8 mouse cellular contexts compared by ENCODE assay signal in the genomic region with DNA sequence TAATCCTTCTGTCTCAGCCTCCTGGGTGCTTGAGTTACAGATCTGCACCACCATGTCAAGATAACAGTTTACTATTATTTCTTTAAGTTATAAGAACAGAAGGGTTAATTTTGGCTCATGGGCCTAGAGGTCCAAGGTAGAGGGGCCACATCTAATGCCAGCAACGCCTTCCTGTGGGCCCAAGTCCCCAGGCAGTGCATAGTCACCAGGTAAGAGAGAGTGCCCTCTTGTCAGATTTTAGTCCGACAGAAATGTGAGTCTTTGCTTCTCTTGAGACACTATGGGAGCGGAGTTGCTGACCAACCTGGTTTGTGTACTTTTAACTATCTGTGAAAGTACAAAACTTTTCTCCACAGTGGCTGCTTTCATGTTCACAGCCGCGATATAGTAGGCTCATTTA. TPM values are rescaled to one million over a fixed set of nuclear protein-coding genes. Genes with fewer than 3 reads are reported as not detected.
DNase-seq lines count a peak whose midpoint lies in the region; ATAC-seq and TF ChIP-seq lines count a peak whose summit lies in the region.

No protein-coding gene starts in this region.

- H3K9me3 ChIP-seq in kidney, postnatal 0 days (replicated peaks; ENCODE audit: low read length): no peaks in the 10 kb centered on the region
- no peaks in the 10 kb centered on the region for H3K9me3 ChIP-seq in forebrain, embryonic 11.5 days (ENCODE audit: control insufficient read depth, low read length)
- H3K9me3 ChIP-seq in hindbrain, postnatal 0 days (ENCODE audit: low read length): no peaks in the 10 kb centered on the region
- H3K9me3 ChIP-seq in midbrain, embryonic 16.5 days (replicated peaks; ENCODE audit: control insufficient read depth, low read length, poor library complexity, severe bottlenecking): no peaks in the 10 kb centered on the region

- intact Hi-C loops in left cerebral cortex, postnatal 25 days (cut with DNase I): loop anchor here (2.0 kb wide), 1 partner anchor 26 kb away; the partner anchor contains the start of genes Aurka and Cstf1

- TF ChIP-seq CTCF in kidney, postnatal 0 days (IDR thresholded peaks at IDR 0.05; ENCODE audit: low read depth): no peak
- TF ChIP-seq CTCF in hindbrain, postnatal 0 days (IDR thresholded peaks at IDR 0.05; ENCODE audit: low read depth): no peak

- H3K4me1 ChIP-seq in kidney, postnatal 0 days (replicated peaks; ENCODE audit: insufficient read depth, low read length): no peaks in the 10 kb centered on the region
- H3K4me1 ChIP-seq in forebrain, embryonic 11.5 days (replicated peaks; ENCODE audit: control insufficient read depth, insufficient read depth, low read length): peaks cover 10% of the 10 kb centered on the region; the same call in 1 of the 2 replicates
- peaks cover 11% of the 10 kb centered on the region; the same call in 1 of the 2 replicates for H3K4me1 ChIP-seq in hindbrain, postnatal 0 days (ENCODE audit: insufficient read depth, low read length)
- H3K4me1 ChIP-seq in midbrain, embryonic 16.5 days (ENCODE audit: control insufficient read depth, insufficient read depth, low read length): peaks cover 3% of the 10 kb centered on the region; the same call in 1 of the 2 replicates

- H3K27ac ChIP-seq in kidney, postnatal 0 days: no peak overlapping the region
- H3K27ac ChIP-seq in forebrain, embryonic 11.5 days (ENCODE audit: low read depth, low read length): peak overlapping the region; percentile 33; the same call in 1 of the 2 replicates
- H3K27ac ChIP-seq in hindbrain, postnatal 0 days: peak overlapping the region; percentile 65
- H3K27ac ChIP-seq in midbrain, embryonic 16.5 days (ENCODE audit: low read length): peak overlapping the region; percentile 39; the same call in 1 of the 2 replicates

- H3K4me2 ChIP-seq in kidney, postnatal 0 days (ENCODE audit: low read length): peak overlapping the region; percentile 97; the same call in 1 of the 2 replicates
- peak overlapping the region; percentile 96; the same call in 1 of the 2 replicates for H3K4me2 ChIP-seq in forebrain, embryonic 11.5 days (ENCODE audit: low read depth, low read length, severe bottlenecking)
- peak overlapping the region; percentile 88 for H3K4me2 ChIP-seq in hindbrain, postnatal 0 days (ENCODE audit: low read depth, low read length)
- H3K4me2 ChIP-seq in midbrain, embryonic 16.5 days (ENCODE audit: low read length): peak overlapping the region; percentile 98

- no peak for ATAC-seq in kidney, postnatal 0 days (replicated peaks; ENCODE audit: low FRiP score, low read depth)
- ATAC-seq in forebrain, embryonic 11.5 days (replicated peaks; ENCODE audit: low FRiP score): 0 out of 2 replicates have a peak, but pooled peaks have one; percentile 2
- no peak for ATAC-seq in hindbrain, postnatal 0 days
- peak; percentile 9; the same call in 1 of the 2 replicates for ATAC-seq in midbrain, embryonic 16.5 days

- no peaks in the 10 kb centered on the region for H3K27me3 ChIP-seq in kidney, postnatal 0 days (ENCODE audit: insufficient read depth, low read length)
- H3K27me3 ChIP-seq in forebrain, embryonic 11.5 days (ENCODE audit: control insufficient read depth, insufficient read depth, low read length): no peaks in the 10 kb centered on the region
- H3K27me3 ChIP-seq in hindbrain, postnatal 0 days (ENCODE audit: insufficient read depth, low read length): no peaks in the 10 kb centered on the region
- H3K27me3 ChIP-seq in midbrain, embryonic 16.5 days (ENCODE audit: control insufficient read depth, insufficient read depth, low read depth, low read length): no peaks in the 10 kb centered on the region

- H3K9ac ChIP-seq in kidney, postnatal 0 days (ENCODE audit: low read depth, low read length): no peak overlapping the region
- H3K9ac ChIP-seq in forebrain, embryonic 11.5 days (ENCODE audit: low read length): 0 out of 2 replicates have a peak overlapping the region, but pooled peaks have one; percentile 24
- H3K9ac ChIP-seq in hindbrain, postnatal 0 days (replicated peaks; ENCODE audit: low read length): no peak overlapping the region
- H3K9ac ChIP-seq in midbrain, embryonic 16.5 days (ENCODE audit: low read depth, low read length): no peak overlapping the region

- peak overlapping the region; percentile 65 for H3K4me3 ChIP-seq in kidney, postnatal 0 days (replicated peaks; ENCODE audit: low read depth, low read length)
- H3K4me3 ChIP-seq in forebrain, embryonic 11.5 days (ENCODE audit: low read depth, low read length): peak overlapping the region; percentile 59
- H3K4me3 ChIP-seq in hindbrain, postnatal 0 days (ENCODE audit: low read length): peak overlapping the region; percentile 48
- H3K4me3 ChIP-seq in midbrain, embryonic 16.5 days (ENCODE audit: low read depth, low read length): peak overlapping the region; percentile 67

- no peak for DNase-seq in kidney, postnatal 0 days (ENCODE audit: low spot score)
- no peak for DNase-seq in kidney, postnatal 25 days
- DNase-seq in forebrain, embryonic 11.5 days (ENCODE audit: low spot score): no peak
- DNase-seq in hindbrain, postnatal 0 days (ENCODE audit: low spot score): no peak
- no peak for DNase-seq in thymus, postnatal 25 days
- no peak for DNase-seq in left cerebral cortex, postnatal 25 days (ENCODE audit: low spot score in 2 of 2)
- no peak for DNase-seq in frontal cortex, postnatal 36 days (ENCODE audit: low spot score in 2 of 2)

- H3K36me3 ChIP-seq in kidney, postnatal 0 days (ENCODE audit: insufficient read depth, low read length): no peaks in the 10 kb centered on the region
- H3K36me3 ChIP-seq in forebrain, embryonic 11.5 days (ENCODE audit: control insufficient read depth, insufficient read depth, low read length): no peaks in the 10 kb centered on the region
- H3K36me3 ChIP-seq in hindbrain, postnatal 0 days (ENCODE audit: insufficient read depth, low read length): no peaks in the 10 kb centered on the region
- no peaks in the 10 kb centered on the region for H3K36me3 ChIP-seq in midbrain, embryonic 16.5 days (ENCODE audit: control insufficient read depth, insufficient read depth, low read length)

- 21% methylated on average over 5 of the region's 5 CpGs for WGBS in kidney, postnatal 0 days
- WGBS in forebrain, embryonic 11.5 days: 35% methylated on average over 5 of the region's 5 CpGs
- WGBS in hindbrain, postnatal 0 days: 27% methylated on average over 5 of the region's 5 CpGs
- 31% methylated on average over 5 of the region's 5 CpGs for WGBS in midbrain, embryonic 16.5 days

RNA-seq across cellular contexts. Expression of gene Fam210b, which starts 0.7 kb away (rescaled TPM):
- polyA plus RNA-seq in kidney, postnatal 0 days (2015; fragmentation: Nextera tagmentation; extraction: Ambion mirVana): 11.7 and 12.1 TPM in 2 replicates
- polyA plus RNA-seq in forebrain, embryonic 11.5 days (2014; fragmentation: Nextera tagmentation; extraction: Ambion mirVana): 20.1 and 20.9 TPM in 2 replicates
- 10.9 and 11.8 TPM in 2 replicates for total RNA-seq in hindbrain, postnatal 0 days (2014; rRNA removed)
- polyA plus RNA-seq in hindbrain, postnatal 0 days (2015; fragmentation: Nextera tagmentation; extraction: Ambion mirVana): 23.0 and 23.1 TPM in 2 replicates
- polyA plus RNA-seq in midbrain, embryonic 16.5 days (2015; fragmentation: Nextera tagmentation; extraction: Ambion mirVana): 21.2 and 24.0 TPM in 2 replicates
- 10 to 100 TPM; 12.2 to 13.2 TPM for total RNA-seq in left cerebral cortex, postnatal 25 days (2021)

RNA-seq across cellular contexts. Expression of gene Aurka, which starts 25.7 kb away (rescaled TPM):
- 40.0 and 46.3 TPM in 2 replicates for polyA plus RNA-seq in kidney, postnatal 0 days (2015; fragmentation: Nextera tagmentation; extraction: Ambion mirVana)
- 192 and 193 TPM in 2 replicates for polyA plus RNA-seq in forebrain, embryonic 11.5 days (2014; fragmentation: Nextera tagmentation; extraction: Ambion mirVana)
- total RNA-seq in hindbrain, postnatal 0 days (2014; rRNA removed): 10.4 and 13.7 TPM in 2 replicates
- polyA plus RNA-seq in hindbrain, postnatal 0 days (2015; fragmentation: Nextera tagmentation; extraction: Ambion mirVana): 10.9 and 12.9 TPM in 2 replicates
- polyA plus RNA-seq in midbrain, embryonic 16.5 days (2015; fragmentation: Nextera tagmentation; extraction: Ambion mirVana): 10.4 and 12.5 TPM in 2 replicates
- 1 to 10 TPM; 1.3 to 1.8 TPM for total RNA-seq in left cerebral cortex, postnatal 25 days (2021)

RNA-seq across cellular contexts. Expression of gene Cstf1, which starts 25.8 kb away (rescaled TPM):
- polyA plus RNA-seq in kidney, postnatal 0 days (2015; fragmentation: Nextera tagmentation; extraction: Ambion mirVana): 32.4 and 34.6 TPM in 2 replicates
- polyA plus RNA-seq in forebrain, embryonic 11.5 days (2014; fragmentation: Nextera tagmentation; extraction: Ambion mirVana): 52.5 and 53.3 TPM in 2 replicates
- 40.1 and 47.1 TPM in 2 replicates for total RNA-seq in hindbrain, postnatal 0 days (2014; rRNA removed)
- 25.6 and 27.6 TPM in 2 replicates for polyA plus RNA-seq in hindbrain, postnatal 0 days (2015; fragmentation: Nextera tagmentation; extraction: Ambion mirVana)
- polyA plus RNA-seq in midbrain, embryonic 16.5 days (2015; fragmentation: Nextera tagmentation; extraction: Ambion mirVana): 23.4 and 25.2 TPM in 2 replicates
- 10 to 100 TPM; 24.9 to 27.5 TPM for total RNA-seq in left cerebral cortex, postnatal 25 days (2021)

RNA-seq across cellular contexts. Expression of gene Cass4, which starts 48.9 kb away (rescaled TPM):
- 0.13 and 0.14 TPM in 2 replicates for polyA plus RNA-seq in kidney, postnatal 0 days (2015; fragmentation: Nextera tagmentation; extraction: Ambion mirVana)
- 0.47 TPM in 1 of 2 replicates, not detected in the other for polyA plus RNA-seq in forebrain, embryonic 11.5 days (2014; fragmentation: Nextera tagmentation; extraction: Ambion mirVana)
- 0.21 and 0.29 TPM in 2 replicates for total RNA-seq in hindbrain, postnatal 0 days (2014; rRNA removed)
- 0.16 and 0.25 TPM in 2 replicates for polyA plus RNA-seq in hindbrain, postnatal 0 days (2015; fragmentation: Nextera tagmentation; extraction: Ambion mirVana)
- polyA plus RNA-seq in midbrain, embryonic 16.5 days (2015; fragmentation: Nextera tagmentation; extraction: Ambion mirVana): 0.11 and 0.16 TPM in 2 replicates
- total RNA-seq in left cerebral cortex, postnatal 25 days (2021): under 1 TPM; 0.55 to 0.78 TPM

Comparison
In these comparisons a context has a peak if more than half of its experiments do, and no peak if none do; other contexts are left out.
1. ATAC-seq: peak in forebrain, embryonic 11.5 days (single experiment) and midbrain, embryonic 16.5 days (single experiment); none in kidney, postnatal 0 days (single experiment) and hindbrain, postnatal 0 days (single experiment).
2. Peak in every context shown above with its lines, with median percentiles within 50 percentile points of each other: H3K4me2 ChIP-seq and H3K4me3 ChIP-seq.